Mouse (Mus musculus): ENCODE results near the gene Mrps7. TPM values are rescaled to one million over a fixed set of nuclear protein-coding genes. Genes with fewer than 3 reads are reported as not detected.

Mrps7 gene
- polyA plus RNA-seq, 1 experiment from 2014 or later = 86.2 TPM

DNA sequence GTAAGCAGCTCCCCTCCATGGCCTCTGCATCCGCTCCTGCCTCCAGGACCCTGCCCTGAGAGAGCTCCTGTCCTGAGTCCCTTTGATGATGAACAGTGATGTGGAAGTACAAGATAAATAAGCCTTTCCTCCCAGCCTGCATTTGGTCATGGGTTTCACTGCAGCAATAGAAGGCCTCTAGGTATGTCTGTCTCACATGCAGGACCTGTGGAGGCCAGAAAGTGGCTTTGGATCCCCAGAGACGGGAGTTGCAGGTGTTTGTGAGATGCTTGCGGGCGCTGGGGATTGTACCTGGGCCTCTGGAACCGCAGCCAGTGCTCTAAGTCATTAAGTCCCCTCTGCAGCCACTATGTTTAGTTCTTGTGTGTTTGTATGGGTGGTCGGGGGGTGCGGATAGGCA, 16.2 kb downstream of the Mrps7 start:
- Histone ChIP-seq H3K9me3 (replicated peaks; ENCODE audit: control insufficient read depth, low read length) (no peaks in the 10 kb centered on the region), H3K9ac (ENCODE audit: low read length) (no peak overlapping the region), H3K27ac (ENCODE audit: low read length) (no peak overlapping the region), H3K4me1 (ENCODE audit: control insufficient read depth, insufficient read depth, low read length) (peaks cover 6% of the 10 kb centered on the region; the same call in 1 of the 2 replicates), H3K36me3 (ENCODE audit: control insufficient read depth, insufficient read depth) (peaks cover 25% of the 10 kb centered on the region), H3K27me3 (ENCODE audit: control insufficient read depth, insufficient read depth, low read length) (no peaks in the 10 kb centered on the region), H3K4me2 (ENCODE audit: low read depth, low read length) (no peak overlapping the region), H3K4me3 (ENCODE audit: low read length) (no peak overlapping the region)
- 94% methylated on average over 7 of the region's 7 CpGs for WGBS
- ATAC-seq (replicated peaks; ENCODE audit: extremely low read depth, insufficient read depth, low FRiP score) = no peak

- H3K27ac ChIP-seq (ENCODE audit: low read length) = no peak overlapping the region
- H3K27me3 ChIP-seq (ENCODE audit: control insufficient read depth, insufficient read depth, low read length) = no peaks in the 10 kb centered on the region
- ATAC-seq (replicated peaks; ENCODE audit: extremely low read depth, insufficient read depth, low FRiP score) = no peak
- no peak overlapping the region for H3K9ac ChIP-seq (ENCODE audit: low read length)
- H3K4me2 ChIP-seq (ENCODE audit: low read depth, low read length) = no peak overlapping the region
- peaks cover 3% of the 10 kb centered on the region for H3K4me1 ChIP-seq (ENCODE audit: control insufficient read depth, insufficient read depth, low read length)
- WGBS = 73% methylated on average over 9 of the region's 9 CpGs
- H3K4me3 ChIP-seq (ENCODE audit: low read length) = no peak overlapping the region
- peaks cover 22% of the 10 kb centered on the region for H3K36me3 ChIP-seq (ENCODE audit: control insufficient read depth, insufficient read depth)
- H3K9me3 ChIP-seq (replicated peaks; ENCODE audit: control insufficient read depth, low read length) = no peaks in the 10 kb centered on the region
Measured at GRCm38 (mm10) chr11:115623487-115624070, 19.9 kb downstream of the Mrps7 start.

DNA sequence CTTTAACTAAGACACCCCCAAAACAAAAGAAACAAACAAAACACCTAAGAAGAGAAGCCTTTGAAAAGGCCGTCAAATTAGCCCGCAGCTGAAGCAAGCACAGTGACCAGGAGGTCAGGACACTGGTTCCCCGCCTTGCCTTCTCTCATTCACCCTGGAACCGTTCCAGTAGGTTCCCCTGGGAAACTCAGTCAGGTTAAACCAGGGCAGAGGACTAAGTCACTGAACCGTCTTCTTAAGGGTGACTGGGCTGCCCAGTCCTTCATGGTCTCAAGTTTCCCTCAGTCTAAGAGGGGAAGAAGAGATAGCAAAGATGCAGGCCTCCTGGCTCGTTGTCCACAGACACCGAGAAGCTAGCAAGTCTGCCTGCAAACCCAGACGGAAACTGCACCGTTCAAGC, 22.2 kb downstream of the Mrps7 start:
- Histone ChIP-seq H3K4me2 (ENCODE audit: low read depth, low read length) (no peak overlapping the region), H3K4me1 (ENCODE audit: control insufficient read depth, insufficient read depth, low read length) (peaks cover 3% of the 10 kb centered on the region), H3K4me3 (ENCODE audit: low read length) (no peak overlapping the region), H3K27me3 (ENCODE audit: control insufficient read depth, insufficient read depth, low read length) (no peaks in the 10 kb centered on the region), H3K36me3 (ENCODE audit: control insufficient read depth, insufficient read depth) (peaks cover 13% of the 10 kb centered on the region), H3K9me3 (replicated peaks; ENCODE audit: control insufficient read depth, low read length) (no peaks in the 10 kb centered on the region), H3K27ac (ENCODE audit: low read length) (no peak overlapping the region), H3K9ac (ENCODE audit: low read length) (no peak overlapping the region)
- ATAC-seq (replicated peaks; ENCODE audit: extremely low read depth, insufficient read depth, low FRiP score) = no peak
- WGBS = 74% methylated on average over 9 of the region's 9 CpGs

GRCm38 (mm10) chr11:115626824-115627616, 23.3 kb downstream of the Mrps7 start:
- H3K4me2 ChIP-seq (ENCODE audit: low read depth, low read length) = peak overlapping the region; percentile 86
- peak overlapping the region; percentile 81 for H3K4me3 ChIP-seq (ENCODE audit: low read length)
- ATAC-seq (replicated peaks; ENCODE audit: extremely low read depth, insufficient read depth, low FRiP score) = no peak
- no peaks in the 10 kb centered on the region for H3K27me3 ChIP-seq (ENCODE audit: control insufficient read depth, insufficient read depth, low read length)
- H3K9ac ChIP-seq (ENCODE audit: low read length) = peak overlapping the region; percentile 82
- WGBS = 46% methylated on average over 11 of the region's 11 CpGs
- H3K9me3 ChIP-seq (replicated peaks; ENCODE audit: control insufficient read depth, low read length) = no peaks in the 10 kb centered on the region
- H3K36me3 ChIP-seq (ENCODE audit: control insufficient read depth, insufficient read depth) = peaks cover 11% of the 10 kb centered on the region
- H3K27ac ChIP-seq (ENCODE audit: low read length) = peak overlapping the region; percentile 47
- peaks cover 3% of the 10 kb centered on the region for H3K4me1 ChIP-seq (ENCODE audit: control insufficient read depth, insufficient read depth, low read length)

- peak within 1 kb of the TSS; percentile 81 for H3K4me3 ChIP-seq (ENCODE audit: low read length)
- peak within 1 kb of the TSS; percentile 82 for H3K9ac ChIP-seq (ENCODE audit: low read length)
- under 1% methylated on average over 47 of the region's 47 CpGs for WGBS
- H3K27ac ChIP-seq (ENCODE audit: low read length) = peak within 1 kb of the TSS; percentile 47
- ATAC-seq (replicated peaks; ENCODE audit: extremely low read depth, insufficient read depth, low FRiP score) = peak; percentile 99
- peaks cover 3% of the 10 kb centered on the region for H3K4me1 ChIP-seq (ENCODE audit: control insufficient read depth, insufficient read depth, low read length)
- no peaks in the 10 kb centered on the region for H3K27me3 ChIP-seq (ENCODE audit: control insufficient read depth, insufficient read depth, low read length)
- H3K36me3 ChIP-seq (ENCODE audit: control insufficient read depth, insufficient read depth) = peaks cover 5% of the 10 kb centered on the region
- peak within 1 kb of the TSS; percentile 86 for H3K4me2 ChIP-seq (ENCODE audit: low read depth, low read length)
- no peaks in the 10 kb centered on the region for H3K9me3 ChIP-seq (replicated peaks; ENCODE audit: control insufficient read depth, low read length)
Measured at GRCm38 (mm10) chr11:115627705-115628464, 24.2 kb downstream of the Mrps7 start, which contains the start of gene Slc25a19. TSS of gene Slc25a19 (minus strand) at chr11:115628295.

GRCm38 (mm10) chr11:115628465-115629101, 24.9 kb downstream of the Mrps7 start:
- H3K27me3 ChIP-seq (ENCODE audit: control insufficient read depth, insufficient read depth, low read length) = no peaks in the 10 kb centered on the region
- H3K9me3 ChIP-seq (replicated peaks; ENCODE audit: control insufficient read depth, low read length) = no peaks in the 10 kb centered on the region
- peaks cover 3% of the 10 kb centered on the region for H3K4me1 ChIP-seq (ENCODE audit: control insufficient read depth, insufficient read depth, low read length)
- peak overlapping the region; percentile 81 for H3K4me3 ChIP-seq (ENCODE audit: low read length)
- H3K36me3 ChIP-seq (ENCODE audit: control insufficient read depth, insufficient read depth) = 0 out of 2 replicates have a peak, but pooled peaks cover 2% of the 10 kb centered on the region
- H3K27ac ChIP-seq (ENCODE audit: low read length) = peak overlapping the region; percentile 38; the same call in 1 of the 2 replicates
- ATAC-seq (replicated peaks; ENCODE audit: extremely low read depth, insufficient read depth, low FRiP score) = no peak
- 46% methylated on average over 13 of the region's 13 CpGs for WGBS
- H3K9ac ChIP-seq (ENCODE audit: low read length) = peak overlapping the region; percentile 60
- H3K4me2 ChIP-seq (ENCODE audit: low read depth, low read length) = peak overlapping the region; percentile 64

DNA sequence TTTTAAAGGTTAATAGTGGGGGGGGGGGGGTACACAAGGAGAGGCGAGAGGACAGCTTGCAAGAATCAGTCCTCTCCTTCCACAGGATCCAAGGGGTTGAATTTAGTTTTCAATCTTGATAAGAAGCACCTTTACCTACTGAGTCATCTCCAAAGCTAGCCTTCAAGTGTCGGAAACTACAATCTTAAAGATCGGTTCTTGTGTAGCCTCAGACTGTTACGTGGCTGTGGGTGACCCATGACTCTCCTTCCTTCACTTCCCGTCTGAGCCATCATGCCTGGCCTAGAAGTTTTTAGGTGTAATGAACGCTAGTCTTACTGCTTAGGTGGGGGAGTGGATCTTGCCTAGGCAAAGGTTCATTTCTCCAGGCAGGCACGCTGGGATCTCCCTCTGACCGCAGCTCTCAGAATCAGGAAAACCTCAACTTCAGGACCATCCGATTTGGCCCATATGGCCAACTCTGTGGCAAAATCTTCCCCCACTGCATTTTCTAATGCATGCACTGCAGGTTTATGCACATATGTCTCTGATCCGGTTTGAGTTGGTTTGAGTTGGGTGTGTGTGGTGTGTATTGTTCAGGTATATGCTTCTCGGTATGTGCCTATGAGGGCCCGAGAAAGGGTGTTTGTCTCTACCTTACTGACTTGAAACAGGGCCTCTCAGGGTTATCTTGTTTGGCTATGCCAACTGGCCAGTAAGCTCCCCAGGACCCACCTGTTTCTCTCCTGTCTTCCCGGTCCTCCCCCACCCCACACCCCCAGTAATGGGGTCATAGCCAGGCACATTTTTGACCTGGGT, 26.2 kb downstream of the Mrps7 start:
- WGBS = 83% methylated on average over 13 of the region's 13 CpGs
- Histone ChIP-seq H3K27ac (ENCODE audit: low read length) (no peak overlapping the region), H3K4me2 (ENCODE audit: low read depth, low read length) (no peak overlapping the region), H3K4me3 (ENCODE audit: low read length) (no peak overlapping the region), H3K9ac (ENCODE audit: low read length) (no peak overlapping the region), H3K27me3 (ENCODE audit: control insufficient read depth, insufficient read depth, low read length) (no peaks in the 10 kb centered on the region), H3K9me3 (replicated peaks; ENCODE audit: control insufficient read depth, low read length) (no peaks in the 10 kb centered on the region), H3K4me1 (ENCODE audit: control insufficient read depth, insufficient read depth, low read length) (peaks cover 3% of the 10 kb centered on the region), H3K36me3 (ENCODE audit: control insufficient read depth, insufficient read depth) (no peaks in the 10 kb centered on the region)
- no peak for ATAC-seq (replicated peaks; ENCODE audit: extremely low read depth, insufficient read depth, low FRiP score)

Data from heart, embryonic 16.5 days (tissue).